In genomic region chr5:123128426-123129169, GRCm38 (mm10) we compare ENCODE assay signal across 12 mouse cellular contexts. TPM values are rescaled to one million over a fixed set of nuclear protein-coding genes. Genes with fewer than 3 reads are reported as not detected.
A peak's percentile ranks its signal among the peaks of the same experiment; 100 is the strongest.
DNase-seq lines count a peak whose midpoint lies in the region; ATAC-seq and TF ChIP-seq lines count a peak whose summit lies in the region.
"Had no signal": no experiment of that assay in that cellular context is flagged by ENCODE, and none has a peak within 500 bp of the region (broad histone marks: within the 10 kb centered on the region; RNA-seq: fewer than 3 reads in every experiment).

No protein-coding gene starts in this region.

- no peak overlapping the region for H3K4me2 ChIP-seq in heart, embryonic 13.5 days
- no peak overlapping the region for H3K4me2 ChIP-seq in hindbrain, embryonic 11.5 days (replicated peaks; ENCODE audit: low read depth, low read length)
- H3K4me2 ChIP-seq in forebrain, embryonic 14.5 days (ENCODE audit: low read length) = no peak overlapping the region
- H3K4me2 ChIP-seq: embryonic facial prominence, embryonic 12.5 days had no signal

- H3K4me3 ChIP-seq in gastrocnemius, adult 2 months = no peak overlapping the region; the same call in 1 of the 2 replicates
- H3K4me3 ChIP-seq in heart, embryonic 13.5 days = no peak overlapping the region
- H3K4me3 ChIP-seq in thymus, adult 2 months (ENCODE audit: control insufficient read depth, insufficient read depth, low read length) = peak overlapping the region; percentile 33
- H3K4me3 ChIP-seq in hindbrain, embryonic 11.5 days (ENCODE audit: low read depth, low read length) = no peak overlapping the region
- no peak overlapping the region for H3K4me3 ChIP-seq in forebrain, embryonic 14.5 days (ENCODE audit: low read depth, low read length)
- H3K4me3 ChIP-seq: embryonic facial prominence, embryonic 12.5 days; myocyte had no signal

- no peaks in the 10 kb centered on the region for H3K9me3 ChIP-seq in heart, embryonic 13.5 days
- H3K9me3 ChIP-seq in hindbrain, embryonic 11.5 days (ENCODE audit: control insufficient read depth, low read length) = no peaks in the 10 kb centered on the region
- no peaks in the 10 kb centered on the region for H3K9me3 ChIP-seq in forebrain, embryonic 14.5 days (replicated peaks; ENCODE audit: control insufficient read depth, low read length)
- H3K9me3 ChIP-seq: embryonic facial prominence, embryonic 12.5 days had no signal

- ATAC-seq in heart, embryonic 13.5 days (ENCODE audit: extremely low read depth, insufficient number of reproducible peaks, low FRiP score, low TSS enrichment) = no peak
- ATAC-seq in hindbrain, embryonic 11.5 days (ENCODE audit: low FRiP score) = no peak
- no peak for ATAC-seq in forebrain, embryonic 14.5 days

- peaks cover 41% of the 10 kb centered on the region for H3K4me1 ChIP-seq in heart, embryonic 13.5 days
- H3K4me1 ChIP-seq in thymus, adult 2 months (replicated peaks; ENCODE audit: control insufficient read depth, insufficient read depth, low read length) = peaks cover 64% of the 10 kb centered on the region
- peaks cover 4% of the 10 kb centered on the region; the same call in 1 of the 2 replicates for H3K4me1 ChIP-seq in hindbrain, embryonic 11.5 days (replicated peaks; ENCODE audit: control insufficient read depth, insufficient read depth, low read length)
- peaks cover 16% of the 10 kb centered on the region for H3K4me1 ChIP-seq in forebrain, embryonic 14.5 days (ENCODE audit: control insufficient read depth, insufficient read depth, low read length)

- intact Hi-C loops in gastrocnemius, adult 2 months (cut with DNase I) = no loop called here

- TF ChIP-seq POLR2A in thymus, adult 2 months (IDR thresholded peaks at IDR 0.05; ENCODE audit: control insufficient read depth, extremely low read depth, insufficient read depth, low read length, poor library complexity) = peak; percentile 51; the same call in 1 of the 2 replicates

- DNase-seq in gastrocnemius, adult 2 months = no peak
- no peak for DNase-seq in gastrocnemius, postnatal 4 days (ENCODE audit: low spot score in 2 of 2)
- peak; percentile 49 for DNase-seq in lung, postnatal 14 days
- peak; percentile 89 for DNase-seq in thymus, adult 2 months
- DNase-seq in hindbrain, embryonic 11.5 days (ENCODE audit: low spot score) = no peak
- no peak for DNase-seq in forebrain, embryonic 14.5 days (ENCODE audit: low spot score)
- no peak for DNase-seq in adrenal gland, postnatal 10 days
- DNase-seq: kidney, postnatal 36 days had no signal

- peak overlapping the region; percentile 44; the same call in 1 of the 2 replicates for H3K9ac ChIP-seq in heart, embryonic 13.5 days
- H3K9ac ChIP-seq in hindbrain, embryonic 11.5 days (ENCODE audit: low read depth, low read length) = no peak overlapping the region
- H3K9ac ChIP-seq in forebrain, embryonic 14.5 days (ENCODE audit: low read length) = no peak overlapping the region
- H3K9ac ChIP-seq: embryonic facial prominence, embryonic 12.5 days had no signal

- 0 out of 2 replicates have a peak overlapping the region, but pooled peaks have one; percentile 9 for H3K27ac ChIP-seq in gastrocnemius, adult 2 months
- H3K27ac ChIP-seq in heart, embryonic 13.5 days (replicated peaks) = no peak overlapping the region
- peak overlapping the region; percentile 94 for H3K27ac ChIP-seq in thymus, adult 2 months (ENCODE audit: control insufficient read depth, insufficient read depth, low read length)
- H3K27ac ChIP-seq in hindbrain, embryonic 11.5 days (ENCODE audit: low read depth, low read length) = no peak overlapping the region
- H3K27ac ChIP-seq in forebrain, embryonic 14.5 days (ENCODE audit: low read depth, low read length) = no peak overlapping the region
- H3K27ac ChIP-seq: embryonic facial prominence, embryonic 12.5 days had no signal

- peaks cover 23% of the 10 kb centered on the region for H3K36me3 ChIP-seq in heart, embryonic 13.5 days
- no peaks in the 10 kb centered on the region for H3K36me3 ChIP-seq in thymus, adult 2 months (ENCODE audit: control insufficient read depth, insufficient read depth, low read length)
- H3K36me3 ChIP-seq in hindbrain, embryonic 11.5 days (ENCODE audit: control insufficient read depth, insufficient read depth, low read length) = no peaks in the 10 kb centered on the region
- H3K36me3 ChIP-seq in forebrain, embryonic 14.5 days (ENCODE audit: control insufficient read depth, insufficient read depth, low read length) = peaks cover 65% of the 10 kb centered on the region

- TF ChIP-seq CTCF in gastrocnemius, adult 2 months (IDR thresholded peaks at IDR 0.05) = no peak
- TF ChIP-seq CTCF in thymus, adult 2 months (IDR thresholded peaks at IDR 0.05; ENCODE audit: borderline replicate concordance, control insufficient read depth, extremely low read depth, insufficient read depth, low read length, poor library complexity) = no peak

- H3K27me3 ChIP-seq in heart, embryonic 13.5 days (replicated peaks) = no peaks in the 10 kb centered on the region
- no peaks in the 10 kb centered on the region for H3K27me3 ChIP-seq in thymus, adult 2 months (ENCODE audit: control insufficient read depth, insufficient read depth, low read length)
- no peaks in the 10 kb centered on the region for H3K27me3 ChIP-seq in hindbrain, embryonic 11.5 days (ENCODE audit: control insufficient read depth, insufficient read depth, low read length)
- H3K27me3 ChIP-seq in forebrain, embryonic 14.5 days (replicated peaks; ENCODE audit: control insufficient read depth, insufficient read depth, low read length) = no peaks in the 10 kb centered on the region
- H3K27me3 ChIP-seq: embryonic facial prominence, embryonic 12.5 days had no signal

- WGBS in heart, embryonic 13.5 days = 46% methylated on average over 10 of the region's 10 CpGs
- WGBS in thymus, adult 2 months = 8% methylated on average over 10 of the region's 10 CpGs
- 56% methylated on average over 10 of the region's 10 CpGs for WGBS in hindbrain, embryonic 11.5 days
- 61% methylated on average over 10 of the region's 10 CpGs for WGBS in forebrain, embryonic 14.5 days

RNA-seq across cellular contexts. Expression of gene Rhof, which starts 3.9 kb away (rescaled TPM):
- total RNA-seq in gastrocnemius, adult 2 months (2021) = under 1 TPM; 0.28 to 0.36 TPM
- total RNA-seq in gastrocnemius, postnatal 4 days (2021) = under 1 TPM; 0.91 to 0.93 TPM
- 0.94 and 1.7 TPM in 2 replicates for polyA plus RNA-seq in heart, embryonic 13.5 days (2015; fragmentation: Nextera tagmentation; extraction: Ambion mirVana)
- 45.1 and 51.9 TPM in 2 replicates for polyA plus RNA-seq in thymus, adult 2 months (2012; rRNA removed)
- polyA plus RNA-seq in hindbrain, embryonic 11.5 days (2014; fragmentation: Nextera tagmentation; extraction: Ambion mirVana) = 1.7 and 2.0 TPM in 2 replicates
- 6.8 and 10.5 TPM in 2 replicates for polyA plus RNA-seq in forebrain, embryonic 14.5 days (2014; fragmentation: Nextera tagmentation; extraction: Ambion mirVana)
- total RNA-seq in adrenal gland, postnatal 10 days (2021) = 1 to 10 TPM; 1.6 to 1.8 TPM

RNA-seq across cellular contexts. Expression of gene Setd1b, which starts 13.4 kb away (rescaled TPM):
- 10 to 100 TPM in 1 of 2 experiments, 1 to 10 TPM in 1; 9.8 to 11.3 TPM for total RNA-seq in gastrocnemius, adult 2 months (2021)
- 10 to 100 TPM; 21.0 to 21.4 TPM for total RNA-seq in gastrocnemius, postnatal 4 days (2021)
- 6.1 and 6.2 TPM in 2 replicates for polyA plus RNA-seq in heart, embryonic 13.5 days (2015; fragmentation: Nextera tagmentation; extraction: Ambion mirVana)
- 45.5 and 66.9 TPM in 2 replicates for polyA plus RNA-seq in thymus, adult 2 months (2012; rRNA removed)
- polyA plus RNA-seq in hindbrain, embryonic 11.5 days (2014; fragmentation: Nextera tagmentation; extraction: Ambion mirVana) = 11.0 and 14.2 TPM in 2 replicates
- polyA plus RNA-seq in forebrain, embryonic 14.5 days (2014; fragmentation: Nextera tagmentation; extraction: Ambion mirVana) = 8.6 and 11.6 TPM in 2 replicates
- total RNA-seq in adrenal gland, postnatal 10 days (2021) = 10 to 100 TPM; 19.5 to 27.4 TPM

RNA-seq across cellular contexts. Expression of gene Psmd9, which starts 40.6 kb away (rescaled TPM):
- 10 to 100 TPM; 13.3 to 16.9 TPM for total RNA-seq in gastrocnemius, adult 2 months (2021)
- total RNA-seq in gastrocnemius, postnatal 4 days (2021) = 10 to 100 TPM; 28.3 to 32.2 TPM
- 57.2 and 62.8 TPM in 2 replicates for polyA plus RNA-seq in heart, embryonic 13.5 days (2015; fragmentation: Nextera tagmentation; extraction: Ambion mirVana)
- 32.7 and 34.7 TPM in 2 replicates for polyA plus RNA-seq in thymus, adult 2 months (2012; rRNA removed)
- 73.5 and 78.7 TPM in 2 replicates for polyA plus RNA-seq in hindbrain, embryonic 11.5 days (2014; fragmentation: Nextera tagmentation; extraction: Ambion mirVana)
- polyA plus RNA-seq in forebrain, embryonic 14.5 days (2014; fragmentation: Nextera tagmentation; extraction: Ambion mirVana) = 52.5 and 63.5 TPM in 2 replicates
- 10 to 100 TPM; 29.0 to 29.4 TPM for total RNA-seq in adrenal gland, postnatal 10 days (2021)

RNA-seq across cellular contexts. Expression of gene Hpd, which starts 53.9 kb away (rescaled TPM):
- total RNA-seq in gastrocnemius, adult 2 months (2021) = not detected
- total RNA-seq in gastrocnemius, postnatal 4 days (2021) = 1 to 10 TPM in 1 of 2 experiments, under 1 TPM in 1; 0.42 to 2.4 TPM
- polyA plus RNA-seq in heart, embryonic 13.5 days (2015; fragmentation: Nextera tagmentation; extraction: Ambion mirVana) = 0.37 and 1.5 TPM in 2 replicates
- 1.5 and 6.0 TPM in 2 replicates for polyA plus RNA-seq in thymus, adult 2 months (2012; rRNA removed)
- polyA plus RNA-seq in hindbrain, embryonic 11.5 days (2014; fragmentation: Nextera tagmentation; extraction: Ambion mirVana) = not detected in 2 replicates
- polyA plus RNA-seq in forebrain, embryonic 14.5 days (2014; fragmentation: Nextera tagmentation; extraction: Ambion mirVana) = not detected in 2 replicates
- total RNA-seq in adrenal gland, postnatal 10 days (2021) = 100 to 1,000 TPM in 1 of 2 experiments, 10 to 100 TPM in 1; 65.8 to 142 TPM
- total RNA-seq: ES-E14 had no signal
- polyA plus RNA-seq: embryonic facial prominence, embryonic 12.5 days; myocyte had no signal

Comparison
In these comparisons a context has a peak if more than half of its experiments do, and no peak if none do; other contexts are left out.
1. DNase-seq: peak in lung, postnatal 14 days (single experiment) and thymus, adult 2 months (single experiment); none in gastrocnemius, adult 2 months (single experiment), gastrocnemius, postnatal 4 days (0 of 2), hindbrain, embryonic 11.5 days (single experiment), forebrain, embryonic 14.5 days (single experiment) and adrenal gland, postnatal 10 days (single experiment).
2. H3K27ac ChIP-seq: peak in gastrocnemius, adult 2 months (single experiment) and thymus, adult 2 months (single experiment); none in heart, embryonic 13.5 days (single experiment), hindbrain, embryonic 11.5 days (single experiment) and forebrain, embryonic 14.5 days (single experiment).